Mouse (Mus musculus) stomach, postnatal 0 days (tissue): ENCODE measurements around the gene Ubash3b. TPM values are rescaled to one million over a fixed set of nuclear protein-coding genes. Genes with fewer than 3 reads are reported as not detected.
A peak's percentile ranks its signal among the peaks of the same experiment; 100 is the strongest.

Experiments
- ATAC-seq: fragments of 200-750 bp; cut with Nextera tagmentation; 2 replicates; pipeline ENCODE4 v1.8.0; 2017; ENCODE audit not compliant: low FRiP score, low TSS enrichment
- DNase-seq: peaks from one replicate; pipeline ENCODE4 v3.0.0-alpha.2; 2016; ENCODE audit warnings: low spot score
- H3K27ac ChIP-seq: fragments of 300-500 bp; sonication (generic); replicated peaks from 2 replicates; pipeline ENCODE4 v1.5.1; 2014; ENCODE audit warnings: mild to moderate bottlenecking, control low read depth
- H3K27me3 ChIP-seq: fragments of 300-500 bp; sonication (generic); 2 replicates; pipeline ENCODE4 v1.6.1; 2014; ENCODE audit warnings: low read length; ENCODE audit not compliant: control insufficient read depth, insufficient read depth
- H3K36me3 ChIP-seq: fragments of 300-500 bp; sonication (generic); 2 replicates; pipeline ENCODE4 v1.6.1; 2014; ENCODE audit warnings: low read length, mixed read lengths; ENCODE audit not compliant: control insufficient read depth, insufficient read depth
- H3K4me1 ChIP-seq: fragments of 300-500 bp; sonication (generic); replicated peaks from 2 replicates; pipeline ENCODE4 v1.6.1; 2014; ENCODE audit warnings: antibody characterized with exemption; ENCODE audit not compliant: control insufficient read depth, insufficient read depth
- H3K4me2 ChIP-seq: fragments of 300-500 bp; sonication (generic); replicated peaks from 2 replicates; pipeline ENCODE4 v1.6.1; 2014; ENCODE audit warnings: low read depth, mild to moderate bottlenecking, control low read depth, moderate library complexity
- H3K4me3 ChIP-seq: fragments of 300-500 bp; sonication (generic); 2 replicates; pipeline ENCODE4 v1.5.1; 2014; ENCODE audit warnings: low read depth, low read length, control low read depth
- H3K9ac ChIP-seq: fragments of 300-500 bp; sonication (generic); 2 replicates; pipeline ENCODE4 v1.6.1; 2014; ENCODE audit warnings: mild to moderate bottlenecking, low read length, control low read depth, mixed read lengths
- H3K9me3 ChIP-seq: fragments of 300-500 bp; sonication (generic); 2 replicates; pipeline ENCODE4 v1.6.1; 2016; ENCODE audit warnings: low read length; ENCODE audit not compliant: control insufficient read depth
- CTCF ChIP-seq: IDR thresholded peaks from 2 replicates; pipeline ENCODE4 v1.5.1; 2016; ENCODE audit warnings: antibody characterized with exemption, low read depth, mild to moderate bottlenecking, moderate library complexity
- EP300 ChIP-seq: optimal IDR thresholded peaks from 2 replicates; pipeline ENCODE3; 2016; ENCODE audit warnings: antibody characterized with exemption
- WGBS: fragments of 180-500 bp; shearing (Covaris S2); extraction: QIAGEN DNeasy Blood & Tissue Kit; methylation state at CpG from one replicate; pipeline ENCODE4 v1.1.7; 2014; 5-methylcytosine and 5-hydroxymethylcytosine counted together
- polyA plus RNA-seq: library from polyadenylated mRNA; unstranded; fragments of >200 nt; fragmentation: Nextera tagmentation; extraction: Ambion mirVana; gene quantifications from 2 replicates; pipeline ENCODE4 v1.2.1, GENCODE M21; 2015

Gene Ubash3b
- 1.4 and 1.7 TPM in 2 replicates for polyA plus RNA-seq

GRCm38 (mm10) chr9:41161413-41161812, at the start of gene Ubash3b:
Gene Ubash3b, minus strand, starts transcription at chr9:41161697.
- no peak within 1 kb of the TSS for H3K9ac ChIP-seq
- DNase-seq, result no peak
- no peaks in the 10 kb centered on the region for H3K36me3 ChIP-seq
- H3K4me3 ChIP-seq, result no peak within 1 kb of the TSS
- no peaks in the 10 kb centered on the region for H3K9me3 ChIP-seq
- no peak within 1 kb of the TSS for H3K4me2 ChIP-seq
- H3K4me1 ChIP-seq, result 0 out of 2 replicates have a peak, but pooled peaks cover 3% of the 10 kb centered on the region
- no peak for TF ChIP-seq CTCF
- no peak for TF ChIP-seq EP300
- no peaks in the 10 kb centered on the region for H3K27me3 ChIP-seq
- no peak within 1 kb of the TSS for H3K27ac ChIP-seq
- no peak for ATAC-seq
- 74% methylated on average over 6 of the region's 6 CpGs for WGBS

- Histone ChIP-seq H3K27ac (peak overlapping the region; percentile 64), H3K36me3 (no peaks in the 10 kb centered on the region), H3K9ac (no peak overlapping the region), H3K4me1 (no peaks in the 10 kb centered on the region; the same call in 1 of the 2 replicates), H3K4me3 (peak overlapping the region; percentile 14; the same call in 1 of the 2 replicates), H3K9me3 (no peaks in the 10 kb centered on the region), H3K4me2 (peak overlapping the region; percentile 42), H3K27me3 (no peaks in the 10 kb centered on the region)
- peak; percentile 96 for ATAC-seq
- TF ChIP-seq EP300, result peak; percentile 69
- peak; percentile 90 for TF ChIP-seq CTCF
- 6% methylated on average over 28 of the region's 28 CpGs for WGBS
- DNase-seq, result peak; percentile 95
These were observed 45.9 kb upstream of the Ubash3b start for GRCm38 (mm10) chr9:41207130-41208104.

- H3K9ac ChIP-seq, result no peak overlapping the region
- no peaks in the 10 kb centered on the region for H3K27me3 ChIP-seq
- no peaks in the 10 kb centered on the region for H3K4me1 ChIP-seq
- no peaks in the 10 kb centered on the region for H3K9me3 ChIP-seq
- DNase-seq (no peak), ATAC-seq (no peak)
- WGBS, result 84% methylated on average over 12 of the region's 12 CpGs
- no peak overlapping the region for H3K4me2 ChIP-seq
- H3K36me3 ChIP-seq, result no peaks in the 10 kb centered on the region
- H3K27ac ChIP-seq, result no peak overlapping the region
- H3K4me3 ChIP-seq, result no peak overlapping the region
- no peak for TF ChIP-seq EP300
These were observed 45.2 kb upstream of the Ubash3b start for GRCm38 (mm10) chr9:41206717-41207116.

- 74% methylated on average over 3 of the region's 3 CpGs for WGBS
These were observed 43.8 kb upstream of the Ubash3b start for GRCm38 (mm10) chr9:41205267-41205666.

GRCm38 (mm10) chr9:41199456-41200252, 38.2 kb upstream of the Ubash3b start:
- H3K27ac ChIP-seq, result no peak overlapping the region
- H3K36me3 ChIP-seq, result no peaks in the 10 kb centered on the region
- H3K4me3 ChIP-seq, result no peak overlapping the region
- no peaks in the 10 kb centered on the region for H3K9me3 ChIP-seq
- no peaks in the 10 kb centered on the region for H3K27me3 ChIP-seq
- WGBS, result 79% methylated on average over 22 of the region's 22 CpGs
- no peak overlapping the region for H3K4me2 ChIP-seq
- no peaks in the 10 kb centered on the region for H3K4me1 ChIP-seq
- TF ChIP-seq EP300 (no peak), CTCF (no peak)
- ATAC-seq (no peak; the same call in 1 of the 2 replicates), DNase-seq (no peak)
- no peak overlapping the region for H3K9ac ChIP-seq

More at GRCm38 (mm10) chr9:41205267-41205666, 43.8 kb upstream of the Ubash3b start:
- Histone ChIP-seq H3K4me2 (no peak overlapping the region), H3K4me3 (no peak overlapping the region), H3K27ac (no peak overlapping the region), H3K27me3 (no peaks in the 10 kb centered on the region), H3K4me1 (no peaks in the 10 kb centered on the region), H3K9me3 (no peaks in the 10 kb centered on the region), H3K9ac (no peak overlapping the region), H3K36me3 (no peaks in the 10 kb centered on the region)
- TF ChIP-seq CTCF, result 0 out of 2 replicates have a peak, but pooled peaks have one; percentile 7
- no peak for TF ChIP-seq EP300
- ATAC-seq (no peak), DNase-seq (no peak)
